Mouse (Mus musculus) frontal cortex, postnatal 36 days (tissue): ENCODE results near the gene Dusp6.

ENCODE experiments used
- DNase-seq, 2 experiments: peaks; one replicate each; pipeline ENCODE4 v3.0.0; 2022; ENCODE audit warnings: low spot score in 2 of 2

Gene Dusp6

GRCm38 (mm10) chr10:99273006-99273405 is 10.0 kb downstream of the Dusp6 start:
- no peak for DNase-seq

GRCm38 (mm10) chr10:99274640-99275039 is 11.6 kb downstream of the Dusp6 start:
- no peak for DNase-seq

- DNase-seq: no peak
These were observed 16.2 kb downstream of the Dusp6 start for GRCm38 (mm10) chr10:99279067-99279880.

- DNase-seq: no peak
These were observed 21.0 kb downstream of the Dusp6 start for GRCm38 (mm10) chr10:99283981-99284385.

- DNase-seq: peak; percentile 64 to 84
These were observed 21.9 kb downstream of the Dusp6 start for GRCm38 (mm10) chr10:99284918-99285317.

GRCm38 (mm10) chr10:99285759-99286158 is 22.7 kb downstream of the Dusp6 start:
- DNase-seq: no peak

- DNase-seq: no peak
These were observed 23.2 kb downstream of the Dusp6 start for GRCm38 (mm10) chr10:99286213-99286612.

GRCm38 (mm10) chr10:99286787-99287186 is 23.8 kb downstream of the Dusp6 start:
- DNase-seq: no peak

GRCm38 (mm10) chr10:99287206-99287605 is 24.2 kb downstream of the Dusp6 start:
- no peak for DNase-seq

GRCm38 (mm10) chr10:99289176-99289575 is 26.1 kb downstream of the Dusp6 start:
- no peak for DNase-seq

- DNase-seq: no peak
These were observed 30.1 kb downstream of the Dusp6 start for GRCm38 (mm10) chr10:99293111-99293640.

GRCm38 (mm10) chr10:99297721-99298120 is 34.7 kb downstream of the Dusp6 start:
- DNase-seq: no peak

GRCm38 (mm10) chr10:99298328-99299295 is 35.6 kb downstream of the Dusp6 start:
- no peak for DNase-seq

GRCm38 (mm10) chr10:99299303-99299702 is 36.3 kb downstream of the Dusp6 start:
- no peak for DNase-seq

- no peak for DNase-seq
These were observed 39.0 kb downstream of the Dusp6 start for GRCm38 (mm10) chr10:99302051-99302450.

GRCm38 (mm10) chr10:99308837-99309236 is 45.8 kb downstream of the Dusp6 start:
- DNase-seq: no peak

GRCm38 (mm10) chr10:99309617-99310016 is 46.6 kb downstream of the Dusp6 start:
- DNase-seq: peak in 1 of 2 experiments; percentile 36

- peak; percentile 55 to 81 for DNase-seq
These were observed 47.2 kb downstream of the Dusp6 start for GRCm38 (mm10) chr10:99310204-99310603.

- no peak for DNase-seq
These were observed 48.9 kb downstream of the Dusp6 start for GRCm38 (mm10) chr10:99311956-99312355.

- no peak for DNase-seq
These were observed 51.3 kb downstream of the Dusp6 start for GRCm38 (mm10) chr10:99314366-99314765.

GRCm38 (mm10) chr10:99317057-99317456 is 54.0 kb downstream of the Dusp6 start:
- DNase-seq: no peak
